14 mouse cellular contexts compared by ENCODE assay signal in the genomic region with DNA sequence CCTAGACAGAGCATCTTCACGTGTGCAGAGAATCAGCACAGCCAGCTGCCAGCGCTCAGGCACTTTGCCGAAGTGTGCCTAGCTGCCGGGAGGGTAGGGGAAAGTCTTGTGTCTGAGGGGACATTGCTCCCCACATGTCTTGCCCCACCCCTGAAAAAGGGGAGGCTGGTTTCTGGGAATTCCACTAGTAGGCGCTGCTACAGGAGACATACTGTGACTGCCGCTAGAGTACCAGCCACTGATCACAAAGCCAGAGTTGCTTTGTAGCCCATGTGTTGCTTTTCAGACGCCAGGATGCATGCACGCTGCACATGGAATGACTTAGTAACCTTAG. TPM values are rescaled to one million over a fixed set of nuclear protein-coding genes. Genes with fewer than 3 reads are reported as not detected.
DNase-seq lines count a peak whose midpoint lies in the region; ATAC-seq and TF ChIP-seq lines count a peak whose summit lies in the region.
"Had no signal": no experiment of that assay in that cellular context is flagged by ENCODE, and none has a peak within 500 bp of the region (broad histone marks: within the 10 kb centered on the region; RNA-seq: fewer than 3 reads in every experiment).

No protein-coding gene starts in this region.

- H3K4me3 ChIP-seq in lung, embryonic 14.5 days (ENCODE audit: low read depth, low read length) = no peak overlapping the region
- H3K4me3 ChIP-seq in forebrain, embryonic 12.5 days (replicated peaks) = 0 out of 2 replicates have a peak overlapping the region, but pooled peaks have one; percentile 8
- H3K4me3 ChIP-seq in midbrain, embryonic 10.5 days = peak overlapping the region; percentile 31
- no peak overlapping the region for H3K4me3 ChIP-seq in stomach, postnatal 0 days (ENCODE audit: low read depth, low read length)
- no peak overlapping the region for H3K4me3 ChIP-seq in liver, embryonic 12.5 days
- H3K4me3 ChIP-seq: kidney, embryonic 15.5 days; liver, embryonic 13.5 days had no signal

- no peaks in the 10 kb centered on the region for H3K36me3 ChIP-seq in lung, embryonic 14.5 days (ENCODE audit: insufficient read depth)
- H3K36me3 ChIP-seq in forebrain, embryonic 12.5 days (replicated peaks) = no peaks in the 10 kb centered on the region
- H3K36me3 ChIP-seq in midbrain, embryonic 10.5 days = no peaks in the 10 kb centered on the region
- H3K36me3 ChIP-seq in stomach, postnatal 0 days (ENCODE audit: control insufficient read depth, insufficient read depth, low read length) = no peaks in the 10 kb centered on the region
- H3K36me3 ChIP-seq in liver, embryonic 12.5 days = no peaks in the 10 kb centered on the region
- H3K36me3 ChIP-seq: kidney, embryonic 15.5 days; liver, embryonic 13.5 days had no signal

- H3K4me2 ChIP-seq in lung, embryonic 14.5 days = no peak overlapping the region
- H3K4me2 ChIP-seq in forebrain, embryonic 12.5 days = peak overlapping the region; percentile 41
- H3K4me2 ChIP-seq in stomach, postnatal 0 days (replicated peaks; ENCODE audit: low read depth) = no peak overlapping the region
- no peak overlapping the region for H3K4me2 ChIP-seq in liver, embryonic 12.5 days
- H3K4me2 ChIP-seq: kidney, embryonic 15.5 days; liver, embryonic 13.5 days had no signal

- no peak overlapping the region for H3K9ac ChIP-seq in lung, embryonic 14.5 days
- no peak overlapping the region for H3K9ac ChIP-seq in forebrain, embryonic 12.5 days
- no peak overlapping the region for H3K9ac ChIP-seq in stomach, postnatal 0 days (ENCODE audit: low read length)
- H3K9ac ChIP-seq in liver, embryonic 12.5 days = no peak overlapping the region
- H3K9ac ChIP-seq: kidney, embryonic 15.5 days; liver, embryonic 13.5 days had no signal

- ATAC-seq in lung, embryonic 14.5 days (ENCODE audit: insufficient read depth) = no peak
- ATAC-seq in forebrain, embryonic 12.5 days (ENCODE audit: low FRiP score) = no peak
- ATAC-seq in stomach, postnatal 0 days (ENCODE audit: low FRiP score, low TSS enrichment) = no peak
- no peak for ATAC-seq in liver, embryonic 12.5 days

- H3K27ac ChIP-seq in lung, embryonic 14.5 days (ENCODE audit: low read depth) = no peak overlapping the region
- H3K27ac ChIP-seq in forebrain, embryonic 12.5 days = no peak overlapping the region
- H3K27ac ChIP-seq in midbrain, embryonic 10.5 days (replicated peaks) = no peak overlapping the region
- no peak overlapping the region for H3K27ac ChIP-seq in stomach, postnatal 0 days (replicated peaks)
- H3K27ac ChIP-seq in liver, embryonic 12.5 days = no peak overlapping the region
- H3K27ac ChIP-seq: kidney, embryonic 15.5 days; liver, embryonic 13.5 days had no signal

- no peaks in the 10 kb centered on the region for H3K9me3 ChIP-seq in lung, embryonic 14.5 days (ENCODE audit: low read depth, low read length)
- H3K9me3 ChIP-seq in forebrain, embryonic 12.5 days = no peaks in the 10 kb centered on the region
- H3K9me3 ChIP-seq in midbrain, embryonic 10.5 days (replicated peaks) = no peaks in the 10 kb centered on the region
- H3K9me3 ChIP-seq in stomach, postnatal 0 days (ENCODE audit: control insufficient read depth, low read length) = no peaks in the 10 kb centered on the region
- H3K9me3 ChIP-seq in liver, embryonic 12.5 days (replicated peaks) = no peaks in the 10 kb centered on the region
- H3K9me3 ChIP-seq: kidney, embryonic 15.5 days; liver, embryonic 13.5 days had no signal

- H3K27me3 ChIP-seq in lung, embryonic 14.5 days (ENCODE audit: insufficient read depth, low read length) = no peaks in the 10 kb centered on the region
- H3K27me3 ChIP-seq in forebrain, embryonic 12.5 days = peaks cover 16% of the 10 kb centered on the region; the same call in 1 of the 2 replicates
- H3K27me3 ChIP-seq in midbrain, embryonic 10.5 days (ENCODE audit: low read depth, poor library complexity, severe bottlenecking) = peaks cover 38% of the 10 kb centered on the region
- H3K27me3 ChIP-seq in stomach, postnatal 0 days (ENCODE audit: control insufficient read depth, insufficient read depth, low read length) = no peaks in the 10 kb centered on the region
- peaks cover 15% of the 10 kb centered on the region; the same call in 1 of the 2 replicates for H3K27me3 ChIP-seq in liver, embryonic 12.5 days (replicated peaks)
- H3K27me3 ChIP-seq: liver, embryonic 13.5 days had no signal

- no peak for DNase-seq in lung, embryonic 14.5 days
- DNase-seq in lung, postnatal 36 days = no peak
- peak; percentile 29 for DNase-seq in midbrain, embryonic 10.5 days (ENCODE audit: low spot score)
- no peak for DNase-seq in stomach, postnatal 0 days (ENCODE audit: low spot score)
- no peak for DNase-seq in adrenal gland, postnatal 14 days
- no peak for DNase-seq in yolk sac, embryonic 10.5 days (ENCODE audit: low spot score)
- DNase-seq: liver, embryonic 13.5 days had no signal

- H3K4me1 ChIP-seq in lung, embryonic 14.5 days (ENCODE audit: insufficient read depth) = no peaks in the 10 kb centered on the region
- peaks cover 12% of the 10 kb centered on the region for H3K4me1 ChIP-seq in forebrain, embryonic 12.5 days
- H3K4me1 ChIP-seq in midbrain, embryonic 10.5 days = peaks cover 18% of the 10 kb centered on the region
- no peaks in the 10 kb centered on the region for H3K4me1 ChIP-seq in stomach, postnatal 0 days (replicated peaks; ENCODE audit: control insufficient read depth, insufficient read depth)
- H3K4me1 ChIP-seq in liver, embryonic 12.5 days = no peaks in the 10 kb centered on the region
- H3K4me1 ChIP-seq: kidney, embryonic 15.5 days; liver, embryonic 13.5 days had no signal

- TF ChIP-seq EP300 in stomach, postnatal 0 days (optimal IDR thresholded peaks at IDR 0.05) = no peak

- WGBS in lung, embryonic 14.5 days = 32% methylated on average over 8 of the region's 8 CpGs
- 22% methylated on average over 8 of the region's 8 CpGs for WGBS in forebrain, embryonic 12.5 days
- 24% methylated on average over 8 of the region's 8 CpGs for WGBS in midbrain, embryonic 10.5 days
- 34% methylated on average over 8 of the region's 8 CpGs for WGBS in stomach, postnatal 0 days
- WGBS in liver, embryonic 12.5 days (ENCODE audit: insufficient replicate concordance) = 40% methylated on average over 8 of the region's 8 CpGs

- TF ChIP-seq CTCF in lung, embryonic 14.5 days (IDR thresholded peaks at IDR 0.05; ENCODE audit: low read depth) = peak; percentile 27; the same call in 1 of the 2 replicates
- TF ChIP-seq CTCF in stomach, postnatal 0 days (IDR thresholded peaks at IDR 0.05; ENCODE audit: low read depth) = peak; percentile 27

RNA-seq across cellular contexts. Expression of a gene that starts 37.5 kb away (rescaled TPM):
- not detected in 2 replicates for polyA plus RNA-seq in lung, embryonic 14.5 days (2014; fragmentation: Nextera tagmentation; extraction: Ambion mirVana)
- polyA plus RNA-seq in forebrain, embryonic 12.5 days (2016; fragmentation: Nextera tagmentation; extraction: Ambion mirVana) = not detected in 2 replicates
- 0.19 TPM in 1 of 2 replicates, not detected in the other for polyA plus RNA-seq in midbrain, embryonic 10.5 days (2016; fragmentation: Nextera tagmentation; extraction: Ambion mirVana)
- polyA plus RNA-seq in stomach, postnatal 0 days (2015; fragmentation: Nextera tagmentation; extraction: Ambion mirVana) = not detected in 2 replicates
- total RNA-seq in adrenal gland, postnatal 14 days (2021) = not detected in 2 replicates
- not detected in 2 replicates for polyA plus RNA-seq in liver, embryonic 12.5 days (2016; fragmentation: Nextera tagmentation; extraction: Ambion mirVana)
- total RNA-seq: left cerebral cortex, adult 18-20 months; megakaryocyte, adult 5-6 weeks had no signal
- polyA plus RNA-seq: heart, postnatal 0 days; kidney, embryonic 15.5 days; liver, embryonic 13.5 days; stomach, embryonic 14.5 days had no signal

Comparison
In these comparisons a context has a peak if more than half of its experiments do, and no peak if none do; other contexts are left out.
1. H3K4me3 ChIP-seq: peak in forebrain, embryonic 12.5 days (single experiment) and midbrain, embryonic 10.5 days (single experiment); none in lung, embryonic 14.5 days (single experiment), stomach, postnatal 0 days (single experiment) and liver, embryonic 12.5 days (single experiment).